Mouse (Mus musculus) retina, postnatal 7 days (tissue): Measurements from ENCODE around the gene Tekt5.

Source experiments
- DNase-seq: peaks from one replicate; pipeline ENCODE4 v3.0.0-alpha.2; 2012; ENCODE audit warnings: low read depth, low spot score

Gene Tekt5

GRCm38 (mm10) chr16:10394699-10395540, at the start of gene Tekt5:
Tekt5 (minus strand) TSS chr16:10395490.
- no peak for DNase-seq

GRCm38 (mm10) chr16:10443723-10444122, 48.4 kb upstream of the Tekt5 start:
- DNase-seq: no peak

GRCm38 (mm10) chr16:10441761-10442160, 46.5 kb upstream of the Tekt5 start:
- DNase-seq: no peak

DNA sequence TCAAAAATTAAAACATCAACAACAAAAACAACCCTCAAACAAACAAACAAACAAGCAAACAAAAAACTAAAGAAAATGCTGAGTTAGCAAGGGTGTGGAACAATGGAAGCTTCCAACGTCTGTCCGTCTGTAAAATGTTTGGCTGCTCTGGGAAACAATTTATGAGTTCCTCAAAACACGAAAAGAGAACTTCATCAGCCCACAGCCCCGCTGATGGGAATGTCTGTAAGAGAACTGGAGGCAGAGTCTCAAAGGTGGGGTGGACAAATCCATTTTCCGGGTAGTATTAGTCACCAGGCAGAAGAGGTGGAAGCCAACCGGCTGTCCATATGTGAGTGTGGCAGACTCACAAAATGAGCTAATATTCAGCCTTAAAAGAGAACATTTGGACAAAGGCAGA, 46.0 kb upstream of the Tekt5 start:
- no peak for DNase-seq

GRCm38 (mm10) chr16:10438055-10438454, 42.8 kb upstream of the Tekt5 start:
- no peak for DNase-seq

GRCm38 (mm10) chr16:10436166-10436565, 40.9 kb upstream of the Tekt5 start:
- no peak for DNase-seq

DNA sequence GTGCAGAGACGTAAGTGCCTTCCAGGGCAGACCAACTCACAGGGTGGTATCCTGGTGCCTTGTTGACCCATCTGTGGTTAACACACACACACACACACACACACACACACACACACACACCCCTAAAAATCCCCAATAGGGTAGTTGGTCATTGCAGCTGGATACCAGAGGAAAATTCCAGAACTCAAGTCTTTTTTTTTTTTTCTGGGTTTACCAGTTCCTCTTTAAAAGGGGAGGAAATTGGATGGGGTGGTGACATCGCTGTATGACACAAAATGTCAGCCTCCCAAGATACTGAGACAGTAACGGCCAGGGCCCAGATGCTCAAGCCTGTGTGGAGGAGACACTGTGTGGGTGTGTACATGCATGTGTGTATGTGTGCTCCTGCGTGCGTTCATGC, 38.1 kb upstream of the Tekt5 start:
- no peak for DNase-seq

GRCm38 (mm10) chr16:10432387-10432786, 37.1 kb upstream of the Tekt5 start:
- no peak for DNase-seq

- DNase-seq: no peak
Measured at GRCm38 (mm10) chr16:10431911-10432310, 36.6 kb upstream of the Tekt5 start.

DNA sequence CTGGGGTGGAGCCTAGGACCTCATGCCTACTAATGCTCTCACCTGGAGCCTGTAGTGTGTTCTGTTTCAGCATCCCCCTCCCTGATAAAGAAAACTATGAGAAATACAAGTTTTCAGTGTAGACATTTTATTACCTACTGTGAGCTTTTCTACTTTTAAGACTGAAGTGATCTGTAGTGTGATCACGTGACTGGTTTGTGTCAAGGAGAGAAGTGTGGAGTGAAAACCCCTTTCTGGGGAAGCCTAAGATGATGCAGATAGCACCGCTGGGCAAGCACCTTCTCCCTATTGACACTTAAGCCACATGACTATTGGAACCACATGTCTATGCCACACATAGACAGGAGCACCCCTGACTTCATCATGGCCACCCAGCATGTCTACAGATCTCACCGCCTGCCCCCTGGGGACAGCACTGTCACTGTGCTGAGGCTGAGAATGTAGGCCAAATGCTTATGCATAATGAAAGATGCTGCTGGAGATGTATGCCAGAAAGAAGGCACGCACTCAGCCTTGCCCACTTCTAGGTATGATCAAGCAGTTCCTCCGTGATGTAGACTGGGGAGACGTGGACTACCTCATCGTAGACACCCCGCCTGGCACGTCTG, 25.3 kb upstream of the Tekt5 start:
- DNase-seq: no peak

- DNase-seq: no peak
Measured at GRCm38 (mm10) chr16:10417723-10418259, 22.5 kb upstream of the Tekt5 start.

DNA sequence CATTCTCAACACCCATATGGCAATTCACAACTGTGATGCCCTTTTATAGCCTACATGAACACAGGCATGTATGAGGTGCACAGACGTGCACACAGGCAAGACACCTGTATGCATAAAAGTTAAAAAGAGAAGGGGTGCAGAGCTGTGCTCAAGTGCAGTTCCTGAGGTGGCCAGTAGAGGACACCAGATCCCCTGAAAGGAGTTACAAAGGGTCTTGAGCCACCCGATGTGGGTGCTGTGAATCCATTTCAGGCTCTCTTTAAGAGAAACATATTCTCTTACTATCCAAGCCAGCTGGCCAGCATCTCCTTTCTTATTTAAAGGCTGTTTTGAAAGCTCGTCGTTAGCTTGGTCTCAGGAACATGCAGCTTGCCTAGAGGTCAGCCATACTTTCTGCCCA, 21.6 kb upstream of the Tekt5 start:
- no peak for DNase-seq

GRCm38 (mm10) chr16:10415976-10416375, 20.7 kb upstream of the Tekt5 start:
- no peak for DNase-seq

GRCm38 (mm10) chr16:10411764-10412746, 16.8 kb upstream of the Tekt5 start, which contains the start of gene Nubp1:
Nubp1 (plus strand) TSS chr16:10411948.
- peak; percentile 86 for DNase-seq

GRCm38 (mm10) chr16:10399160-10399559, 3.9 kb upstream of the Tekt5 start:
- peak; percentile 63 for DNase-seq

DNA sequence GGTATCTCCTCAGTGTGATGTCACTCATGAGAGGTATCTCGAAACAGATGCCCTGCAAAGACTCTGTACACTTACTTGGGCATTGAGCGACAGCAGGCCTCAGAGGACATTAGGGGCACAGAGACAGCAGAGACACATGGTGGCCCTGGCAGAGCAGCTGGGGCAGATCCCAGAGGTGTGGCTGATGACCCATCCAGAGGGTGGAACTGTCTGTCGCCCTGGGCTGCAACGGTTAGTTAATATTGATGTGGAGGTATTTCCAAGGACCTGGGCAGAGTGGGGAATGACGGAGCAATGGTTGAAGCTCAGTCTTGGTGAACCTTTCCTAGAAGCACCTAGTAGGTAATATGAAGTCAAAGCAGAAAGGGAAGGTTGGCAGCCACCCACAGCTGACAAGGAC, 3.5 kb upstream of the Tekt5 start:
- DNase-seq: no peak

DNA sequence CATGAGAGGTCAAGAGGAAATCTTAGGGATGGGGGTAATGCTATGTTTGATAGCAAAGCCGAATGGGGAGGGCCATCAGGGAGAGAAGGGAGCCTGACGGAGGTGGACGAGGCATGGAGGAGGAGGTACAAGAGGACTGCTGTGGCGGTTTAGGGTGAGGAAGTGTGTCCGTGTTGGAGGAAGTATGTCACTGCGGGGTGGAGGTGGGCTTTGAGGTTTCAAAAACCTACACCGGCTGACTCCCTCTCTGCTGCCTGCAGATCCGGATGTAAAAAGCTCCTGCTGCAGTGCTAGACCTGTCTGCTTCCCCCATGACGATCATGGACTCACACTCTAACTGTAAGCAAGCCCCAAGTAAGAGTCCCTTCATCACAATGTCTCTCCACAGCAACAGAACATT, 2.7 kb downstream of the Tekt5 start:
- no peak for DNase-seq

DNA sequence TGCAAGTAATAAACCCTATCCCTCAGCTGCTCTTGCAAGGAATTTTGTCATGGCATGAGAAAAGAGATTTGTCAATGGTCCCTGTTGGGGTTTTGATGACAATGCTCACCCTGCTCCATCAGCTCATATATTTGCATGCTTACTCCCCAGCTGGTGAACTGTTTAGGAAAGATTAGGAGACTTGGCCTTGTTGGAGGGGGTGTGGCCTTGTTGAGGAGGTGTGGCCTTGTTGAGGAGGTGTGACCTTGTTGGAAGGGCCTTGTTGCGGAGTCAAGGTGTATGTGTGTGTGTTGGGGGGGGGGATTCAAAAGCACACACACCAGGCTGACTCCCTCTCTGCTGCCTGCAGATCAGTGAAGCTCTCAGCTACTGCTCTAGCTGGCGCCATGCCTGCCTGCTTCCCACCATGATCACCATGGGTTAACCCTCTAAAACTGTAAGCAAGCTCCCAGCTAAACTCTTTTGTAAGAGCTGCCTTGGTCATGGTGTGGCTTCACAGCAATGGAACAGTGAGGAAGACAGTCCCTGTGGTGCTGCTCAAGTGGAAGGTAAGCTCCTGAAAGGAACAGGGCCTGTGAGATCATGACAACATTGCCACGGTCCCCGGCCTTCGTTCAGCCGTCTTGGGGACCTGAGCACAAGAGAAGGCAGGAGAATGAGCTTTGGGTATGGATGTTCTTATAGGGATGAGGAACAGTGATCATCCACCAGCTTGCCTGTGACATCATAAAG, 6.5 kb downstream of the Tekt5 start:
- DNase-seq: no peak

DNA sequence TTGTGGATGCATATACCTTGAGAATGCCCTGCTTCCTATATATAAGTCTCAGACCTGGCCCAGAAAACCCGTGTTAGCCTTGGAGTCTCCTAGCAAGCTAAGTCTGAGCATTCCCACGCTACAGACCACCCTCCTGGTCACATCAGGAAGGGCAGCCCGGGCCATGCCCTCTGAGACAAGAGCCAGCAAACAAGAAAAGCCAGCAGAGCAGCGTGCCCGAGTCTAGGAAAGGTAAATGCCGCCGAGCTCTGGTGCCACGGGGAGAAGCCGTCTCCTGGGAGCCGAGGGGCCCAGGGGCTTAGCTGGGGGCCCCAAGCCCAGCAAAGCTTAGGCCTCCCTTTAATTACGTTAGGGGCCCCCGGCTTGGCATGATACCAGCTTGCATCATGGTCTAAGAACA, 10.0 kb downstream of the Tekt5 start:
- DNase-seq: no peak

- no peak for DNase-seq
Measured at GRCm38 (mm10) chr16:10384544-10384943, 10.7 kb downstream of the Tekt5 start.

GRCm38 (mm10) chr16:10384060-10384497, 11.2 kb downstream of the Tekt5 start:
- DNase-seq: no peak
